Mouse (Mus musculus) macrophage (primary cell): ENCODE results near the gene Kel. TPM values are rescaled to one million over a fixed set of nuclear protein-coding genes. Genes with fewer than 3 reads are reported as not detected.

Experiments used
- H3K27ac ChIP-seq: fragments of 350-480 bp; formaldehyde crosslinking; 2 replicates; pipeline ENCODE4 v1.9.0; 2021
- H3K36me3 ChIP-seq: fragments of 350-480 bp; formaldehyde crosslinking; 2 replicates; pipeline ENCODE4 v1.9.0; 2021; ENCODE audit errors: inconsistent target
- H3K4me3 ChIP-seq: fragments of 350-480 bp; formaldehyde crosslinking; 2 replicates; pipeline ENCODE4 v1.9.0; 2021; ENCODE audit errors: inconsistent target
- H3K79me2 ChIP-seq: fragments of 350-480 bp; formaldehyde crosslinking; 2 replicates; pipeline ENCODE4 v1.9.0; 2021; ENCODE audit errors: inconsistent target
- WGBS: methylation state at CpG from one replicate; pipeline ENCODE4 v1.1.7; 2026; ENCODE audit warnings: inconsistent platforms; ENCODE audit not compliant: missing documents; 5-methylcytosine and 5-hydroxymethylcytosine counted together
- polyA plus RNA-seq: library from polyadenylated mRNA; stranded (reverse); fragments of 250-400 nt; gene quantifications from 3 replicates; pipeline ENCODE4 v1.2.4, GENCODE M21; 2018; ENCODE audit warnings: inconsistent platforms

The Kel gene
- polyA plus RNA-seq, 1 experiment from 2014 or later: not detected

- WGBS: 83% methylated on average over 5 of the region's 5 CpGs
- H3K36me3 ChIP-seq: no peaks in the 10 kb centered on the region
- no peak overlapping the region for H3K27ac ChIP-seq
- H3K79me2 ChIP-seq: no peaks in the 10 kb centered on the region
- no peak overlapping the region for H3K4me3 ChIP-seq
Observed at GRCm38 (mm10) chr6:41681656-41682055, 22.5 kb downstream of the Kel start.

- no peaks in the 10 kb centered on the region for H3K36me3 ChIP-seq
- WGBS: 67% methylated on average over 1 of the region's 1 CpGs
- no peak within 1 kb of the TSS for H3K27ac ChIP-seq
- no peaks in the 10 kb centered on the region for H3K79me2 ChIP-seq
- no peak within 1 kb of the TSS for H3K4me3 ChIP-seq
Observed at GRCm38 (mm10) chr6:41680669-41681068, 23.5 kb downstream of the Kel start, which contains the start of gene Trpv5. TSS of gene Trpv5 (minus strand) at chr6:41680769.

- no peaks in the 10 kb centered on the region for H3K36me3 ChIP-seq
- H3K27ac ChIP-seq: no peak overlapping the region
- no peak overlapping the region for H3K4me3 ChIP-seq
- 80% methylated on average over 2 of the region's 2 CpGs for WGBS
- no peaks in the 10 kb centered on the region for H3K79me2 ChIP-seq
Observed at GRCm38 (mm10) chr6:41676530-41676929, 27.6 kb downstream of the Kel start.

GRCm38 (mm10) chr6:41662320-41662719 lies 41.8 kb downstream of the Kel start:
- WGBS: 29% methylated on average over 2 of the region's 2 CpGs
- H3K27ac ChIP-seq: no peak overlapping the region
- no peak overlapping the region for H3K4me3 ChIP-seq
- H3K79me2 ChIP-seq: no peaks in the 10 kb centered on the region
- H3K36me3 ChIP-seq: no peaks in the 10 kb centered on the region

GRCm38 (mm10) chr6:41658487-41658886 lies 45.7 kb downstream of the Kel start:
- WGBS: 62% methylated on average over 1 of the region's 1 CpGs
- no peaks in the 10 kb centered on the region for H3K79me2 ChIP-seq

GRCm38 (mm10) chr6:41654648-41655047 lies 49.5 kb downstream of the Kel start:
- WGBS: 10% methylated on average over 8 of the region's 8 CpGs
- no peak overlapping the region for H3K27ac ChIP-seq

More at GRCm38 (mm10) chr6:41658487-41658886, 45.7 kb downstream of the Kel start:
- Histone ChIP-seq H3K4me3 (no peak overlapping the region), H3K27ac (no peak overlapping the region), H3K36me3 (no peaks in the 10 kb centered on the region)

GRCm38 (mm10) chr6:41653173-41653572 lies 51.0 kb downstream of the Kel start:
- no peaks in the 10 kb centered on the region for H3K36me3 ChIP-seq
- no peak overlapping the region for H3K27ac ChIP-seq
- H3K79me2 ChIP-seq: no peaks in the 10 kb centered on the region
- 58% methylated on average over 5 of the region's 5 CpGs for WGBS
- no peak overlapping the region for H3K4me3 ChIP-seq

More at GRCm38 (mm10) chr6:41654648-41655047, 49.5 kb downstream of the Kel start:
- Histone ChIP-seq H3K79me2 (no peaks in the 10 kb centered on the region), H3K36me3 (no peaks in the 10 kb centered on the region), H3K4me3 (no peak overlapping the region)

- Histone ChIP-seq H3K36me3 (no peaks in the 10 kb centered on the region), H3K79me2 (no peaks in the 10 kb centered on the region), H3K4me3 (no peak overlapping the region), H3K27ac (no peak overlapping the region)
Observed at GRCm38 (mm10) chr6:41646672-41647071, 57.5 kb downstream of the Kel start.

- no peak overlapping the region for H3K4me3 ChIP-seq
- no peaks in the 10 kb centered on the region for H3K79me2 ChIP-seq
- H3K27ac ChIP-seq: no peak overlapping the region
- H3K36me3 ChIP-seq: no peaks in the 10 kb centered on the region
- 96% methylated on average over 3 of the region's 3 CpGs for WGBS
Observed at GRCm38 (mm10) chr6:41646220-41646619, 57.9 kb downstream of the Kel start.

GRCm38 (mm10) chr6:41643227-41643626 lies 60.9 kb downstream of the Kel start:
- H3K27ac ChIP-seq: no peak overlapping the region
- H3K79me2 ChIP-seq: no peaks in the 10 kb centered on the region
- 32% methylated on average over 3 of the region's 3 CpGs for WGBS
- no peaks in the 10 kb centered on the region for H3K36me3 ChIP-seq
- H3K4me3 ChIP-seq: no peak overlapping the region

GRCm38 (mm10) chr6:41642765-41643164 lies 61.4 kb downstream of the Kel start:
- no peak overlapping the region for H3K27ac ChIP-seq
- no peak overlapping the region for H3K4me3 ChIP-seq
- no peaks in the 10 kb centered on the region for H3K79me2 ChIP-seq
- no peaks in the 10 kb centered on the region for H3K36me3 ChIP-seq
- 29% methylated on average over 3 of the region's 4 CpGs for WGBS

GRCm38 (mm10) chr6:41641173-41641866 lies 62.8 kb downstream of the Kel start:
- WGBS: 91% methylated on average over 6 of the region's 6 CpGs
- H3K36me3 ChIP-seq: no peaks in the 10 kb centered on the region

GRCm38 (mm10) chr6:41640449-41640848 lies 63.7 kb downstream of the Kel start:
- no peak overlapping the region for H3K4me3 ChIP-seq
- H3K36me3 ChIP-seq: no peaks in the 10 kb centered on the region
- H3K79me2 ChIP-seq: no peaks in the 10 kb centered on the region
- H3K27ac ChIP-seq: no peak overlapping the region
- 93% methylated on average over 3 of the region's 3 CpGs for WGBS

More at GRCm38 (mm10) chr6:41641173-41641866, 62.8 kb downstream of the Kel start:
- Histone ChIP-seq H3K27ac (no peak overlapping the region), H3K4me3 (no peak overlapping the region), H3K79me2 (no peaks in the 10 kb centered on the region)

- Histone ChIP-seq H3K79me2 (no peaks in the 10 kb centered on the region), H3K4me3 (no peak overlapping the region), H3K27ac (no peak overlapping the region), H3K36me3 (no peaks in the 10 kb centered on the region)
- 84% methylated on average over 6 of the region's 6 CpGs for WGBS
Observed at GRCm38 (mm10) chr6:41637927-41638506, 66.1 kb downstream of the Kel start.

- Histone ChIP-seq H3K27ac (no peak overlapping the region), H3K4me3 (no peak overlapping the region)
Observed at GRCm38 (mm10) chr6:41637393-41637792, 66.7 kb downstream of the Kel start.

More at GRCm38 (mm10) chr6:41637393-41637792, 66.7 kb downstream of the Kel start:
- Histone ChIP-seq H3K79me2 (no peaks in the 10 kb centered on the region), H3K36me3 (no peaks in the 10 kb centered on the region)
- WGBS: 83% methylated on average over 1 of the region's 1 CpGs
